Mouse (Mus musculus) heart, embryonic 11.5 days (tissue): Measurements from ENCODE around the gene Akt2. TPM values are rescaled to one million over a fixed set of nuclear protein-coding genes. Genes with fewer than 3 reads are reported as not detected.
A peak's percentile ranks its signal among the peaks of the same experiment; 100 is the strongest.

Experiments
- ATAC-seq: fragments of 200-750 bp; cut with Nextera tagmentation; replicated peaks from 2 replicates; pipeline ENCODE4 v1.8.0; 2017; ENCODE audit warnings: moderate library complexity; ENCODE audit not compliant: insufficient number of reproducible peaks, low FRiP score, low TSS enrichment
- H3K27ac ChIP-seq: fragments of 300-500 bp; sonication (generic); 2 replicates; pipeline ENCODE4 v1.5.1; 2014; ENCODE audit warnings: mild to moderate bottlenecking, low read depth, low read length
- H3K27me3 ChIP-seq: fragments of 300-500 bp; sonication (generic); 2 replicates; pipeline ENCODE4 v1.6.1; 2014; ENCODE audit warnings: mild to moderate bottlenecking, low read length, mixed read lengths; ENCODE audit not compliant: control insufficient read depth, insufficient read depth
- H3K36me3 ChIP-seq: fragments of 300-500 bp; sonication (generic); 2 replicates; pipeline ENCODE4 v1.6.1; 2014; ENCODE audit warnings: mild to moderate bottlenecking, low read length, moderate library complexity, mixed read lengths; ENCODE audit not compliant: control insufficient read depth, insufficient read depth
- H3K4me1 ChIP-seq: fragments of 300-500 bp; sonication (generic); 2 replicates; pipeline ENCODE4 v1.6.1; 2014; ENCODE audit warnings: low read length; ENCODE audit not compliant: control insufficient read depth, insufficient read depth
- H3K4me2 ChIP-seq: fragments of 300-500 bp; sonication (generic); 2 replicates; pipeline ENCODE4 v1.6.1; 2014; ENCODE audit warnings: mild to moderate bottlenecking, moderate library complexity
- H3K4me3 ChIP-seq: fragments of 300-500 bp; sonication (generic); 2 replicates; pipeline ENCODE4 v1.5.1; 2014; ENCODE audit warnings: low read depth, low read length
- H3K9ac ChIP-seq: fragments of 300-500 bp; sonication (generic); 2 replicates; pipeline ENCODE4 v1.6.1; 2014; ENCODE audit warnings: mild to moderate bottlenecking, low read depth, low read length, moderate library complexity
- H3K9me3 ChIP-seq: fragments of 300-500 bp; sonication (generic); replicated peaks from 2 replicates; pipeline ENCODE4 v1.6.1; 2016; ENCODE audit warnings: low read length; ENCODE audit not compliant: control insufficient read depth
- WGBS: fragments of 180-500 bp; shearing (Covaris S2); extraction: QIAGEN DNeasy Blood & Tissue Kit; methylation state at CpG from one replicate; pipeline ENCODE4 v1.1.7; 2014; ENCODE audit not compliant: insufficient replicate concordance; 5-methylcytosine and 5-hydroxymethylcytosine counted together
- polyA plus RNA-seq: library from polyadenylated mRNA; unstranded; fragments of >200 nt; fragmentation: Nextera tagmentation; extraction: Ambion mirVana; gene quantifications from 2 replicates; pipeline ENCODE4 v1.2.1, GENCODE M21; 2014

Akt2 gene
- polyA plus RNA-seq, 1 experiment from 2014 or later: 72.1 TPM

DNA sequence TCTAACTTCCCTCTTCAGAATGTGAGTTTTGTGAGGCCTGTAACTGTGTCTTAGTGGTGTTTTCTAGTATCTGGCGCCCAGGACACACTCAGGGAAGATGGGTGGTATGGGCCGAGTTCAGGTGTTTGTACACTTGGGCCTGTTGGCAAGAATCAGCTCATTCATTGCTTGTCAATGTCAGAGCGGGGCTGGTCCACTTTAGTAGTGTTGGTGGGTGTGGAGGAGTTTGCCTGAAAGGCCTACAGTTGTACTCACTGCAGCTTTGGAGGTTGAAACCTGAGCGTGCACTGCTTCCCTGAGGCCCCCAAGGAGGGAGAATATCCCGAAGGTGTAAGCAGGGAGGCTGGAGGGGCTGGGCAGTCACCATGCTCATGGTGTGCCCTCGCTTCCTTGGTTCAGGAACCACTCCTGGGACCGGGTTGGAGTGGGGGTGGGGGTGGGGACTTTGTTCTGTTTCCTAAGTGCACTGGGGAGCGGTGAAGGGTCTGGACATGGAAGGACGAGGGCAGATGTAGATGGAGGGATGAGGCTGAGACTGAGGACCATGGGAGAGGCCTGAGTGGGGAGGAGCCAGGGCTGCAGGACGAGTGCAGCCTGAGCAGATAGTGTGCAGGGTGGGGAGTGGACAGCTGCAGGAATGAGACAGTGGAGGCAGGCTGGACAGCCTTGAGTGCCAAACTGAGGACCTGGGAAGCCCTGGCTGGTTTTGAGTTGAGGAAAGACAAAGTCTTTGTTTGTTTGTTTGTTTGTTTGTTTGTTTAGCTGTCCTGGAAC is 15.3 kb downstream of the Akt2 start:
- peaks cover 75% of the 10 kb centered on the region for H3K4me1 ChIP-seq
- peaks cover 4% of the 10 kb centered on the region; the same call in 1 of the 2 replicates for H3K36me3 ChIP-seq
- peak overlapping the region; percentile 47; the same call in 1 of the 2 replicates for H3K4me2 ChIP-seq
- H3K9me3 ChIP-seq: no peaks in the 10 kb centered on the region
- H3K4me3 ChIP-seq: no peak overlapping the region
- 46% methylated on average over 10 of the region's 10 CpGs for WGBS
- no peaks in the 10 kb centered on the region for H3K27me3 ChIP-seq
- H3K9ac ChIP-seq: peak overlapping the region; percentile 54
- 0 out of 2 replicates have a peak, but pooled peaks have one; percentile 29 for ATAC-seq
- H3K27ac ChIP-seq: peak overlapping the region; percentile 84

DNA sequence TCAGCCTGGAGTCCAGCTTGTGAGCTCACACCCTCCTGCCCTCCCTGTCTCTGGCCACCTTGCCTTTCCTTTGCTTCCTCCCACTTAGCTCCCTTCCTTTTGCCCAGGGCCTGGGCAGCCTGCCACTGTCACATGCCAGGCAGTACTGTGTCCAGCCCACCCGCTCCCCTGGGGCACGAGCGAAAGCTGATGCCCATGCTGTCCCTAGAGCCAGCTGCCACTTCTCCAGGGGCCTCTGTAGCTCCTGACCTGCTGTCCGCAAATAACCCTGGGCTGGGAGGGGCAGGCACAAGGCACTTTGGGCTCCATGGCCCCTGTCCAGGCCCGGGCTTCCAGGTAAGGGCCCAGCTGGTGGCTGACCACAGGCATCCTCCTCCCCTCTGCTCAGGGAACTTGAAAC is 16.2 kb downstream of the Akt2 start:
- Histone ChIP-seq H3K9me3 (no peaks in the 10 kb centered on the region), H3K27me3 (no peaks in the 10 kb centered on the region), H3K4me1 (peaks cover 70% of the 10 kb centered on the region), H3K4me3 (no peak overlapping the region), H3K27ac (no peak overlapping the region), H3K36me3 (peaks cover 4% of the 10 kb centered on the region; the same call in 1 of the 2 replicates), H3K4me2 (no peak overlapping the region; the same call in 1 of the 2 replicates), H3K9ac (no peak overlapping the region; the same call in 1 of the 2 replicates)
- ATAC-seq: no peak
- 52% methylated on average over 5 of the region's 5 CpGs for WGBS

DNA sequence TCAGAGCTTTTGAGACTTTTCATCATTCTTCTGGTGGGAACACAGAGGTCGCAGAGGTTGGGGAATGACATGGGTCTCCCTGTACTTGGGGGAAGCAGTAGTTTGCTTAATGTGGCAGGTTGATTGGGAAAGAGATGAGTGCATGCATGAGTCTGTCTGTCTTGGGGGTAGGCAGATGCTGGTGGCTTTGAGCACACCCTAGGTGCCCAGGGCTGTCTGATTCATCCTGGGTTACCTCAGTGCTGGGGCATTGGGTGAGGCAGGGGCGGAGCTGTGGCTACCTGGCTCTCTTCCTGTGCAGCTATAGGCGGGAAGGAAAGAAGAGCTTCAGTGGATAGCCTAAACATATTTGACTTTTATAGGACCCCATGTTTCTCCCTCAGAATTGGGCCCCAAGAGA is 16.8 kb downstream of the Akt2 start:
- Histone ChIP-seq H3K27me3 (no peaks in the 10 kb centered on the region), H3K4me1 (peaks cover 71% of the 10 kb centered on the region), H3K4me2 (no peak overlapping the region), H3K9ac (no peak overlapping the region; the same call in 1 of the 2 replicates), H3K27ac (no peak overlapping the region), H3K4me3 (no peak overlapping the region), H3K36me3 (peaks cover 4% of the 10 kb centered on the region; the same call in 1 of the 2 replicates), H3K9me3 (no peaks in the 10 kb centered on the region)
- WGBS: 94% methylated on average over 3 of the region's 3 CpGs
- no peak for ATAC-seq

DNA sequence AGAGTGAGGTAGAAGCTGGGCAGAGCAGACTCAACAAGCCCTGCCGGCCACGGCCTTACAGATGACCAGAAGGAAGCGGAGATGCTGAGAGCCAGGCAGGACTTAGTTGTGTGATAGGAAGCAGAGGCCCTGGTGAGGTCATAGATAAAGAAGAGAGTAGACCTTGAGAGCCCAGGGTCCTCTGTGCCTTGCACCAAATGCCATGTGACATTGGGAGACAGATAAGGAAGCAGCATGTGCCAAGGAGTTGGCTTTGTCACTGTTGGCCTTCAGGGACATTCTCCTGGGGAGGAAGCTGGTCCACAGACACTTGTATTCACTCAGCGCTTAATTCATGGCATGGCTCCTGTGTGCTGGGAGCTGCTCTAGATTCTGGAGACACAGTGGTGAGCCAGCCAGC is 17.9 kb downstream of the Akt2 start:
- peak overlapping the region; percentile 54 for H3K27ac ChIP-seq
- peaks cover 4% of the 10 kb centered on the region; the same call in 1 of the 2 replicates for H3K36me3 ChIP-seq
- H3K27me3 ChIP-seq: no peaks in the 10 kb centered on the region
- WGBS: 29% methylated on average over 4 of the region's 4 CpGs
- peak overlapping the region; percentile 11; the same call in 1 of the 2 replicates for H3K4me2 ChIP-seq
- no peak overlapping the region for H3K4me3 ChIP-seq
- no peak overlapping the region for H3K9ac ChIP-seq
- 0 out of 2 replicates have a peak, but pooled peaks have one; percentile 20 for ATAC-seq
- peaks cover 66% of the 10 kb centered on the region for H3K4me1 ChIP-seq
- no peaks in the 10 kb centered on the region for H3K9me3 ChIP-seq

- H3K27ac ChIP-seq: peak overlapping the region; percentile 54
- 31% methylated on average over 2 of the region's 2 CpGs for WGBS
- H3K27me3 ChIP-seq: no peaks in the 10 kb centered on the region
- H3K9me3 ChIP-seq: no peaks in the 10 kb centered on the region
- no peak overlapping the region for H3K9ac ChIP-seq
- peaks cover 62% of the 10 kb centered on the region for H3K4me1 ChIP-seq
- no peak overlapping the region for H3K4me2 ChIP-seq
- no peak for ATAC-seq
- H3K36me3 ChIP-seq: peaks cover 4% of the 10 kb centered on the region; the same call in 1 of the 2 replicates
- no peak overlapping the region for H3K4me3 ChIP-seq
Measured at GRCm38 (mm10) chr7:27609688-27610087, 18.3 kb downstream of the Akt2 start.

DNA sequence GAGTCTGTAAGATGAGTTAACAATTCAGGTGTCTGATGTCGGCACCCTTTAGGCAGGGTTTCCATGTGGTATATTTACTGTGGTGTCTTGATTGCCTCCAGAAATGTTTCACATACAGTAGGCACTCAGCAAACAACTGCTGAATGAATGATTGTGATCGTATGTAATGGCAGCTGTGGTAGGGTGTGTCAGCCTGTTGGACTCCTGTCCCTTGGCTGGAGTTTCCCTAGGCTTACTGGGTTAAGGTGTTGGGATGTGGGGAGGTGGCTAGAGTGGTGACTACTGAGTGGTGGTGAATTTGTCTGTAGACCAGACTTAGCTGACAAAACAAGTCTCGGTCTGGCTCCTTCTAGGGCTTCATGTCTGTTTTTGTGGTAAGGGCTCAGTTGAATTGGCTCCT is 19.0 kb downstream of the Akt2 start:
- H3K9me3 ChIP-seq: no peaks in the 10 kb centered on the region
- H3K9ac ChIP-seq: no peak overlapping the region
- no peaks in the 10 kb centered on the region for H3K27me3 ChIP-seq
- H3K4me3 ChIP-seq: no peak overlapping the region
- H3K4me1 ChIP-seq: peaks cover 55% of the 10 kb centered on the region
- no peak overlapping the region for H3K27ac ChIP-seq
- ATAC-seq: no peak
- peaks cover 4% of the 10 kb centered on the region; the same call in 1 of the 2 replicates for H3K36me3 ChIP-seq
- WGBS: 87% methylated on average over 3 of the region's 3 CpGs
- H3K4me2 ChIP-seq: no peak overlapping the region

DNA sequence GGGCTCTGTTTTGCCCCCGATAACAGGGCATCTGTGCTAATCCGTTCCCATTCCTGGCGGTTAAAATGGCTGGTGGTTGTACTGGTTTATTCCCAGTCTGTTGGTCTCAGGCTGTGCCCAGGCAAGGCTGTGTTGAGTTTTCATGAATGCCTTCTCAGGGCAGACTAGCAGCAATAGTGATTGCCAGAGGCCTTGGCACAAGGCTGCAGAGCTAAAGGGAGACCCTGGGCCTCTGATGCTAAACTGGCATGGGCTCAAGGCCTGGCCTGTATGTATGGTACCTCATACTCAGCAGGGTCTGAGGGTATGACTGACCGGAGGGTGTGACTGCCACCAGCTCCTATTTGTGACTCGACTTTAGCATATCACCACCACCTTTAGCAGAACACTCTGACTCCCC is 19.5 kb downstream of the Akt2 start:
- Histone ChIP-seq H3K4me3 (no peak overlapping the region), H3K4me1 (peaks cover 50% of the 10 kb centered on the region), H3K4me2 (no peak overlapping the region), H3K9ac (no peak overlapping the region), H3K27me3 (no peaks in the 10 kb centered on the region), H3K36me3 (peaks cover 6% of the 10 kb centered on the region), H3K9me3 (no peaks in the 10 kb centered on the region), H3K27ac (no peak overlapping the region)
- ATAC-seq: no peak
- WGBS: 89% methylated on average over 5 of the region's 5 CpGs

DNA sequence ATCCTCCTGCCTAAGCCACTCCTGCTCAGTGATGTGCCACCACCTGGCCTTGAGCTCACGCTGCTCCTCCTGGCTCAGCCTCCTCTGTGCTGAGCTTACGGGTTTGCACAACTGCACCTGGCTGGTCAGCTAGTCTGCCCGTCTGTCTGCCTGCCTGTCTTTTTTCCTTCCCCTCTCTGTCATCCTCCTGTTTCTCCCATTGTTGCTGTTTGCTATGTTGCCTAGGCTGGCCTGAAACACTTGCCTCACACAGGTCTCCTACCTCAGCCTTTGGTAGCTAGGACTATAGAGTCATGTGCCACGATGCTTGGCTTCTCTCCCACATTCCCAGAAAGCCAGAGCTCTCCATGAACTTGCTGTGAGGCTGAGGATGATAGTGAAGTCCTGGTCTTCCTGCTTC is 21.6 kb downstream of the Akt2 start:
- 82% methylated on average over 4 of the region's 4 CpGs for WGBS
- peaks cover 11% of the 10 kb centered on the region for H3K36me3 ChIP-seq
- ATAC-seq: no peak

More for the DNA sequence above, 21.6 kb downstream of the Akt2 start:
- no peak overlapping the region for H3K4me3 ChIP-seq
- no peaks in the 10 kb centered on the region for H3K27me3 ChIP-seq
- no peak overlapping the region for H3K4me2 ChIP-seq
- no peaks in the 10 kb centered on the region for H3K9me3 ChIP-seq
- H3K27ac ChIP-seq: no peak overlapping the region
- H3K4me1 ChIP-seq: peaks cover 30% of the 10 kb centered on the region
- no peak overlapping the region for H3K9ac ChIP-seq
